Mouse (Mus musculus): Measurements from ENCODE around the gene Klhdc8b.

The Klhdc8b gene

GRCm38 (mm10) chr9:108461181-108461631 lies at the start of gene Klhdc8b:
Gene Klhdc8b (minus strand): TSS chr9:108461581.
- in situ Hi-C loops (cut with MboI, MseI) = no loop called here

GRCm38 (mm10) chr9:108508776-108509175 lies 47.4 kb upstream of the Klhdc8b start:
- in situ Hi-C loops (cut with MboI, MseI) = no loop called here

- in situ Hi-C loops (cut with MboI, MseI) = no loop called here
These were observed 46.4 kb upstream of the Klhdc8b start, which contains the start of gene Qars for GRCm38 (mm10) chr9:108507619-108508434. Gene Qars (plus strand): TSS chr9:108507706.

GRCm38 (mm10) chr9:108506901-108507300 lies 45.5 kb upstream of the Klhdc8b start:
- in situ Hi-C loops (cut with MboI, MseI) = no loop called here

- in situ Hi-C loops (cut with MboI, MseI) = no loop called here
These were observed 38.6 kb upstream of the Klhdc8b start for GRCm38 (mm10) chr9:108499943-108500342.

GRCm38 (mm10) chr9:108499231-108499630 lies 37.9 kb upstream of the Klhdc8b start:
- in situ Hi-C loops (cut with MboI, MseI) = no loop called here

GRCm38 (mm10) chr9:108494905-108495304 lies 33.5 kb upstream of the Klhdc8b start:
- in situ Hi-C loops (cut with MboI, MseI) = no loop called here

- in situ Hi-C loops (cut with MboI, MseI) = no loop called here
These were observed 32.9 kb upstream of the Klhdc8b start for GRCm38 (mm10) chr9:108494146-108494825.

- in situ Hi-C loops (cut with MboI, MseI) = no loop called here
These were observed 31.9 kb upstream of the Klhdc8b start for GRCm38 (mm10) chr9:108493246-108493645.

GRCm38 (mm10) chr9:108492043-108492750 lies 30.8 kb upstream of the Klhdc8b start:
- in situ Hi-C loops (cut with MboI, MseI) = no loop called here

GRCm38 (mm10) chr9:108491286-108491580 lies 29.9 kb upstream of the Klhdc8b start:
- in situ Hi-C loops (cut with MboI, MseI) = no loop called here

GRCm38 (mm10) chr9:108490559-108491285 lies 29.3 kb upstream of the Klhdc8b start, which contains the start of gene Usp19:
Gene Usp19 (plus strand): TSS chr9:108490602.
- in situ Hi-C loops (cut with MboI, MseI) = no loop called here

GRCm38 (mm10) chr9:108489702-108490558 lies 28.5 kb upstream of the Klhdc8b start:
- in situ Hi-C loops (cut with MboI, MseI) = loop anchor here (10.0 kb wide), 1 partner anchor 425 kb away; the partner anchor contains the start of gene Tmem89

- in situ Hi-C loops (cut with MboI, MseI) = loop anchor here (10.0 kb wide), 1 partner anchor 426 kb away; the partner anchor contains the start of gene Tmem89
These were observed 27.8 kb upstream of the Klhdc8b start for GRCm38 (mm10) chr9:108489215-108489614.

GRCm38 (mm10) chr9:108488403-108488802 lies 27.0 kb upstream of the Klhdc8b start:
- in situ Hi-C loops (cut with MboI, MseI) = loop anchor here (10.0 kb wide), 1 partner anchor 426 kb away; the partner anchor contains the start of gene Tmem89

GRCm38 (mm10) chr9:108486973-108487530 lies 25.7 kb upstream of the Klhdc8b start:
- in situ Hi-C loops (cut with MboI, MseI) = loop anchor here (10.0 kb wide), 1 partner anchor 428 kb away; the partner anchor contains the start of gene Tmem89

- in situ Hi-C loops (cut with MboI, MseI) = loop anchor here (10.0 kb wide), 1 partner anchor 429 kb away; the partner anchor contains the start of gene Tmem89
These were observed 24.0 kb upstream of the Klhdc8b start for GRCm38 (mm10) chr9:108485301-108485875.

- in situ Hi-C loops (cut with MboI, MseI) = loop anchor here (10.0 kb wide), 1 partner anchor 431 kb away; the partner anchor contains the start of gene Tmem89
These were observed 22.6 kb upstream of the Klhdc8b start for GRCm38 (mm10) chr9:108484021-108484420.

Measured in T-helper 1 cell (primary cell).